ENCODE assay signal across 21 mouse cellular contexts in the genomic region with DNA sequence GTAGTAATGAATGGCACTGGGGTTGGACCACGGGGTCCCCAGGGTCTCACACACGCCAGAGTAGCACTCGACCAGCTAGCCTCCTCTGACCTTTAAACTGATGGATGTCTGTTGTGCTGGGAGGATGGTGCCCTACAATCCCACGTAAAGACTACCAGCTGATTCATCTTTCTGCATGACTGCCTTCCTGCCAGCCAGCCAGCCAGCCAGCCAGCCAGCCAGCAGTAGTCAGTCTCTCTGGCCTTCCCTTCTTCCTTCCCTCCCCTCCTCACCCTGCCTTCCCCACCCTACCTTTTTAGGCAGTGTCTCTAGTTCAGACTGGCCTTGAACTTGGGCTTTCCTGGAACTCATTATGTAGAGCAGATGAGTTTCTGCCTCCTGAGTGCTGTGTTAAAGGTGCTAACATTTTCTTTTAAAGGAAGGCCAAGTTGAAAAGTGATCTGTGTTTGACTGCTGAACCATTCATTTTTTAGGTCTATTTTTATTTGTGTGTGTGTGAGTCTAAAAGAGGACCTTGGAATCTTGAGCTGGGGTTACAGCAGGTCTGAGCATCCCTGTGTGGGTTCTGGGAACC. TPM values are rescaled to one million over a fixed set of nuclear protein-coding genes. Genes with fewer than 3 reads are reported as not detected.
DNase-seq lines count a peak whose midpoint lies in the region; ATAC-seq lines count a peak whose summit lies in the region.
"Had no signal": no experiment of that assay in that cellular context is flagged by ENCODE, and none has a peak within 500 bp of the region (broad histone marks: within the 10 kb centered on the region; RNA-seq: fewer than 3 reads in every experiment).

No protein-coding gene starts in this region.

- 81% methylated on average over 4 of the region's 4 CpGs for WGBS in midbrain, embryonic 16.5 days

- H3K4me2 ChIP-seq in midbrain, embryonic 16.5 days (ENCODE audit: low read length) = no peak overlapping the region
- H3K4me2 ChIP-seq: hindbrain, embryonic 12.5 days; limb, embryonic 12.5 days; midbrain, embryonic 15.5 days; neural tube, embryonic 12.5 days had no signal

- DNase-seq in adrenal gland, postnatal 10 days = peak; percentile 47
- DNase-seq in adrenal gland, postnatal 4 days (ENCODE audit: low spot score in 2 of 2) = no peak
- peak; percentile 48 for DNase-seq in left cerebral cortex, postnatal 4 days
- DNase-seq in left cerebral cortex, postnatal 36 days (ENCODE audit: low spot score in 2 of 2) = no peak
- DNase-seq in induced T-regulatory cell, adult 2 months (ENCODE audit: low read depth) = peak; percentile 47
- DNase-seq in kidney, postnatal 4 days = peak; percentile 24 to 47
- DNase-seq in c-Kit-positive CD71-positive TER-119-positive erythroid progenitor cells, embryonic 14.5 days (ENCODE audit: low spot score) = no peak
- DNase-seq: cerebellum, adult 11-12 months; embryo, embryonic 11 days; layer of hippocampus, postnatal 36 days had no signal

- H3K9ac ChIP-seq in midbrain, embryonic 16.5 days (ENCODE audit: low read depth, low read length) = no peak overlapping the region
- H3K9ac ChIP-seq: hindbrain, embryonic 12.5 days; limb, embryonic 12.5 days; midbrain, embryonic 15.5 days; neural tube, embryonic 12.5 days had no signal

- ATAC-seq in midbrain, embryonic 16.5 days = no peak
- ATAC-seq: forebrain, embryonic 16.5 days; intestine, postnatal 0 days; midbrain, embryonic 15.5 days had no signal

- H3K27me3 ChIP-seq in midbrain, embryonic 16.5 days (ENCODE audit: control insufficient read depth, insufficient read depth, low read depth, low read length) = no peaks in the 10 kb centered on the region
- H3K27me3 ChIP-seq: hindbrain, embryonic 12.5 days; limb, embryonic 12.5 days; midbrain, embryonic 15.5 days; neural tube, embryonic 12.5 days had no signal

- H3K36me3 ChIP-seq in midbrain, embryonic 16.5 days (ENCODE audit: control insufficient read depth, insufficient read depth, low read length) = no peaks in the 10 kb centered on the region
- H3K36me3 ChIP-seq: hindbrain, embryonic 12.5 days; midbrain, embryonic 15.5 days; neural tube, embryonic 12.5 days had no signal

- H3K9me3 ChIP-seq in midbrain, embryonic 16.5 days (replicated peaks; ENCODE audit: control insufficient read depth, low read length, poor library complexity, severe bottlenecking) = no peaks in the 10 kb centered on the region
- H3K9me3 ChIP-seq: hindbrain, embryonic 12.5 days; limb, embryonic 12.5 days; midbrain, embryonic 15.5 days; neural tube, embryonic 12.5 days had no signal

- H3K4me1 ChIP-seq in midbrain, embryonic 16.5 days (ENCODE audit: control insufficient read depth, insufficient read depth, low read length) = peaks cover 5% of the 10 kb centered on the region; the same call in 1 of the 2 replicates

- intact Hi-C loops in left cerebral cortex, postnatal 4 days (cut with DNase I) = no loop called here
- intact Hi-C loops in left cerebral cortex, postnatal 36 days (cut with DNase I) = loop anchor here (5.0 kb wide), 1 partner anchor 35 kb away; a partner anchor contains a TSS

- no peak overlapping the region for H3K27ac ChIP-seq in midbrain, embryonic 16.5 days (ENCODE audit: low read length)
- H3K27ac ChIP-seq: hindbrain, embryonic 12.5 days; midbrain, embryonic 15.5 days; neural tube, embryonic 12.5 days had no signal

- H3K4me3 ChIP-seq in midbrain, embryonic 16.5 days (ENCODE audit: low read depth, low read length) = no peak overlapping the region
- H3K4me3 ChIP-seq: hindbrain, embryonic 12.5 days; limb, embryonic 12.5 days; midbrain, embryonic 15.5 days; neural tube, embryonic 12.5 days had no signal

RNA-seq across cellular contexts. Expression of a gene that starts 7.5 kb away (rescaled TPM):
- 1 to 10 TPM; 1.6 to 1.8 TPM for total RNA-seq in adrenal gland, postnatal 10 days (2021)
- total RNA-seq in adrenal gland, postnatal 4 days (2021) = 1 to 10 TPM; 2.1 to 3.4 TPM
- under 1 TPM; 0.62 to 0.70 TPM for total RNA-seq in left cerebral cortex, postnatal 4 days (2021)
- under 1 TPM; 0.18 to 0.25 TPM for total RNA-seq in left cerebral cortex, postnatal 36 days (2021)
- polyA plus RNA-seq in midbrain, embryonic 16.5 days (2015; fragmentation: Nextera tagmentation; extraction: Ambion mirVana) = 0.31 and 0.39 TPM in 2 replicates

RNA-seq across cellular contexts. Expression of a gene that starts 29.7 kb away (rescaled TPM):
- total RNA-seq in adrenal gland, postnatal 10 days (2021) = not detected
- total RNA-seq in adrenal gland, postnatal 4 days (2021) = not detected
- not detected for total RNA-seq in left cerebral cortex, postnatal 4 days (2021)
- not detected for total RNA-seq in left cerebral cortex, postnatal 36 days (2021)
- polyA plus RNA-seq in midbrain, embryonic 16.5 days (2015; fragmentation: Nextera tagmentation; extraction: Ambion mirVana) = not detected in 2 replicates
- total RNA-seq: layer of hippocampus, postnatal 36 days had no signal
- polyA plus RNA-seq: C2C12; forebrain, embryonic 16.5 days; gonadal fat pad, adult 2 months; heart, embryonic 16.5 days; hindbrain, embryonic 12.5 days; intestine, postnatal 0 days; limb, embryonic 12.5 days; liver, embryonic 16.5 days; midbrain, embryonic 15.5 days; neural tube, embryonic 12.5 days had no signal

RNA-seq across cellular contexts. Expression of a gene that starts 36.7 kb away (rescaled TPM):
- total RNA-seq in adrenal gland, postnatal 10 days (2021) = not detected
- not detected for total RNA-seq in adrenal gland, postnatal 4 days (2021)
- not detected for total RNA-seq in left cerebral cortex, postnatal 4 days (2021)
- total RNA-seq in left cerebral cortex, postnatal 36 days (2021) = not detected
- 0.46 and 0.70 TPM in 2 replicates for polyA plus RNA-seq in midbrain, embryonic 16.5 days (2015; fragmentation: Nextera tagmentation; extraction: Ambion mirVana)
- total RNA-seq: layer of hippocampus, postnatal 36 days had no signal
- polyA plus RNA-seq: C2C12; forebrain, embryonic 16.5 days; hindbrain, embryonic 12.5 days; intestine, postnatal 0 days; liver, embryonic 16.5 days; neural tube, embryonic 12.5 days had no signal

RNA-seq across cellular contexts. Expression of a gene that starts 46.4 kb away (rescaled TPM):
- total RNA-seq in adrenal gland, postnatal 10 days (2021) = not detected
- total RNA-seq in adrenal gland, postnatal 4 days (2021) = not detected
- not detected for total RNA-seq in left cerebral cortex, postnatal 4 days (2021)
- not detected for total RNA-seq in left cerebral cortex, postnatal 36 days (2021)
- not detected in 2 replicates for polyA plus RNA-seq in midbrain, embryonic 16.5 days (2015; fragmentation: Nextera tagmentation; extraction: Ambion mirVana)
- total RNA-seq: layer of hippocampus, postnatal 36 days had no signal
- polyA plus RNA-seq: C2C12; forebrain, embryonic 16.5 days; heart, embryonic 16.5 days; hindbrain, embryonic 12.5 days; intestine, postnatal 0 days; limb, embryonic 12.5 days; liver, embryonic 16.5 days; midbrain, embryonic 15.5 days; neural tube, embryonic 12.5 days had no signal

RNA-seq across cellular contexts. Expression of a gene that starts 51.7 kb away (rescaled TPM):
- total RNA-seq in adrenal gland, postnatal 10 days (2021) = not detected
- not detected for total RNA-seq in adrenal gland, postnatal 4 days (2021)
- not detected for total RNA-seq in left cerebral cortex, postnatal 4 days (2021)
- total RNA-seq in left cerebral cortex, postnatal 36 days (2021) = not detected
- polyA plus RNA-seq in midbrain, embryonic 16.5 days (2015; fragmentation: Nextera tagmentation; extraction: Ambion mirVana) = not detected in 2 replicates
- total RNA-seq: layer of hippocampus, postnatal 36 days had no signal
- polyA plus RNA-seq: C2C12; forebrain, embryonic 16.5 days; heart, embryonic 16.5 days; hindbrain, embryonic 12.5 days; intestine, postnatal 0 days; limb, embryonic 12.5 days; liver, embryonic 16.5 days; midbrain, embryonic 15.5 days; neural tube, embryonic 12.5 days had no signal

Comparison
In these comparisons a context has a peak if more than half of its experiments do, and no peak if none do; other contexts are left out.
1. DNase-seq: peak in adrenal gland, postnatal 10 days (single experiment), left cerebral cortex, postnatal 4 days (single experiment), induced T-regulatory cell, adult 2 months (single experiment) and kidney, postnatal 4 days (2 of 2); none in adrenal gland, postnatal 4 days (0 of 2), left cerebral cortex, postnatal 36 days (0 of 2) and c-Kit-positive CD71-positive TER-119-positive erythroid progenitor cells, embryonic 14.5 days (single experiment).